Mouse (Mus musculus) midbrain, postnatal 0 days (tissue): Measurements from ENCODE around the gene P3h3. TPM values are rescaled to one million over a fixed set of nuclear protein-coding genes. Genes with fewer than 3 reads are reported as not detected.

Source experiments
- ATAC-seq: fragments of 200-750 bp; cut with Nextera tagmentation; 2 replicates; pipeline ENCODE4 v1.8.0; 2017; ENCODE audit warnings: moderate number of reproducible peaks, mild to moderate bottlenecking, moderate TSS enrichment, moderate library complexity; ENCODE audit not compliant: low FRiP score
- DNase-seq: peaks from one replicate; pipeline ENCODE4 v3.0.0-alpha.2; 2015; ENCODE audit warnings: low spot score
- H3K27ac ChIP-seq: fragments of 300-500 bp; sonication (generic); 2 replicates; pipeline ENCODE4 v1.5.1; 2014; ENCODE audit warnings: low read depth, mild to moderate bottlenecking, low read length, mixed read lengths
- H3K27me3 ChIP-seq: fragments of 300-500 bp; sonication (generic); 2 replicates; pipeline ENCODE4 v1.6.1; 2014; ENCODE audit warnings: low read length, control low read depth, mixed read lengths; ENCODE audit not compliant: insufficient read depth
- H3K36me3 ChIP-seq: fragments of 300-500 bp; sonication (generic); 2 replicates; pipeline ENCODE4 v1.6.1; 2014; ENCODE audit warnings: low read length, control low read depth, mixed read lengths; ENCODE audit not compliant: insufficient read depth
- H3K4me1 ChIP-seq: fragments of 300-500 bp; sonication (generic); 2 replicates; pipeline ENCODE4 v1.6.1; 2014; ENCODE audit warnings: mild to moderate bottlenecking, control low read depth, antibody characterized with exemption, low read length, mixed read lengths; ENCODE audit not compliant: insufficient read depth
- H3K4me2 ChIP-seq: fragments of 300-500 bp; sonication (generic); 2 replicates; pipeline ENCODE4 v1.6.1; 2014; ENCODE audit warnings: low read depth, mild to moderate bottlenecking, low read length, mixed read lengths; ENCODE audit not compliant: poor library complexity, severe bottlenecking
- H3K4me3 ChIP-seq: fragments of 300-500 bp; sonication (generic); 2 replicates; pipeline ENCODE4 v1.5.1; 2014; ENCODE audit warnings: low read depth, mild to moderate bottlenecking, low read length, moderate library complexity
- H3K9ac ChIP-seq: fragments of 300-500 bp; sonication (generic); replicated peaks from 2 replicates; pipeline ENCODE4 v1.6.1; 2014; ENCODE audit warnings: mild to moderate bottlenecking, low read length, moderate library complexity, mixed read lengths; ENCODE audit not compliant: poor library complexity, severe bottlenecking
- H3K9me3 ChIP-seq: fragments of 300-500 bp; sonication (generic); 2 replicates; pipeline ENCODE4 v1.6.1; 2016; ENCODE audit warnings: low read length, control low read depth
- CTCF ChIP-seq: IDR thresholded peaks from 2 replicates; pipeline ENCODE4 v1.5.1; 2016; ENCODE audit warnings: antibody characterized with exemption, mild to moderate bottlenecking
- WGBS: fragments of 180-500 bp; shearing (Covaris S2); extraction: QIAGEN DNeasy Blood & Tissue Kit; methylation state at CpG from one replicate; pipeline ENCODE4 v1.1.7; 2014; 5-methylcytosine and 5-hydroxymethylcytosine counted together
- polyA plus RNA-seq: library from polyadenylated mRNA; unstranded; fragments of >200 nt; fragmentation: Nextera tagmentation; extraction: Ambion mirVana; gene quantifications from 2 replicates; pipeline ENCODE4 v1.2.1, GENCODE M21; 2015
- total RNA-seq: library from RNA; depleted of rRNA; stranded (reverse); fragments of >200 nt; gene quantifications from 2 replicates; pipeline ENCODE4 v1.2.3, GENCODE M21; 2014; rRNA removed

Gene P3h3
- total and polyA plus RNA-seq, 2 experiments from 2014 or later, result 11.2 to 74.4 TPM

DNA sequence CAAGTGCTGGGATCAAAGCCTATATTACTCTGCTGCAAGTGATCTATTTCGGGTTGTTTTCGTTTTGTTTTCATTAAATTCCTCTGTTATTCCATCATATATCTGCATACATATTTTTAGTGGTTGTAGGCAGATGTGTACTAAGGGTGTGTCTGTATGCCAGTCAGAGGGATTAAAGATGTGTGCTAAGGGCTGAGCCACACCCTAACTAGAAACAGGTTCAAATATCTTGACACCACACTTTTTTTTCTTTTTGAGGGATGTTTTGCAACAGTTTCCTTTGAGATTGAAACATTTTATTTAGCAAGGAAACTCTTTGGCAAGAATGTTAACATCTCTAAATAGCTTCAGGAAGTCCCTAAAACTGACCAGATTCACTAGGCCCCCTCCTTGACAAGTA lies 61.4 kb downstream of the P3h3 start:
- 86% methylated on average over 2 of the region's 2 CpGs for WGBS

DNA sequence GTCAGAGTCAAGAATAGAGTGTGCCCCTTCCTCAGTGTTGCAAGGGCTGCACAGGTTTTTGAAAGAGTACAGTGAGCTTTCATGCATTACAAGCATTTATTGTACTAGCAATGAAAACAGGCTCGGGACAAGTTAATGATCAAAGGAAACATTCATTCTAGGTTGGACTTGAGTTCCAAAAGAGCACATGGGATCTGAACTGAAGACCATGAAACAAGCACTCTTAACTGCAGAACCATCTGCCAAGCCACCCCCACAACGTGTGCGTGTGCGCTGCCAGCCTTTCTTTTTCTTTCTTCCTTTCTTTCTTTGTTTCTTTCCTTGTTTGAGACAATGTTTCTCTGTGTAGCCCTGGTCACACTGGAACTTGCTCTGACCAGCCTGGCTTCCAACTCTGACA lies 61.8 kb downstream of the P3h3 start:
- Histone ChIP-seq H3K27ac (no peak overlapping the region), H3K36me3 (no peaks in the 10 kb centered on the region), H3K4me1 (no peaks in the 10 kb centered on the region), H3K4me2 (no peak overlapping the region), H3K9me3 (no peaks in the 10 kb centered on the region), H3K4me3 (no peak overlapping the region), H3K9ac (no peak overlapping the region), H3K27me3 (no peaks in the 10 kb centered on the region)
- no peak for TF ChIP-seq CTCF
- WGBS, result 70% methylated on average over 4 of the region's 4 CpGs
- DNase-seq (no peak), ATAC-seq (no peak)

More for the DNA sequence above, 61.4 kb downstream of the P3h3 start:
- H3K4me3 ChIP-seq, result no peak overlapping the region
- H3K4me1 ChIP-seq, result no peaks in the 10 kb centered on the region
- ATAC-seq (no peak), DNase-seq (no peak)
- H3K27ac ChIP-seq, result no peak overlapping the region
- H3K27me3 ChIP-seq, result no peaks in the 10 kb centered on the region
- H3K9ac ChIP-seq, result no peak overlapping the region
- H3K36me3 ChIP-seq, result no peaks in the 10 kb centered on the region
- H3K9me3 ChIP-seq, result no peaks in the 10 kb centered on the region
- TF ChIP-seq CTCF, result no peak
- no peak overlapping the region for H3K4me2 ChIP-seq

DNA sequence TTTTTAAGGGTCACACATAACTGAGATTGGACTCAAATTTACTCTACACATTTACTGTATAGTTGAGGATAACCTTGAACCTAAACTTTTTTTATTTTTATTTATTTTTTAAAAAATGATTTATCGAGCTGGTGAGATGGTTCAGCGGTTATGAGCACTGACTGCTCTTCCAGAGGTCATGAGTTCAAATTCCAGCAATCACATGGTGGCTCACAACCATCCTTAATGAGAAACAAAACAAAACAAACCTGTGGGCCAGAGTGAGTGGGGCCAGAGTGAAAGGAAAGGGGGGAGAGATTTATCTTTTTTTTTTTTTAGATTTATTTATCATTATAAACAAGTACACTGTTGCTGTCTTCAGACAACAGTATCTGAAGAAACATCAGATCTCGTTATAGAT lies 65.6 kb downstream of the P3h3 start:
- 80% methylated on average over 3 of the region's 3 CpGs for WGBS

More for the DNA sequence above, 65.6 kb downstream of the P3h3 start:
- ATAC-seq (no peak), DNase-seq (no peak)
- no peak overlapping the region for H3K9ac ChIP-seq
- H3K4me3 ChIP-seq, result no peak overlapping the region
- no peak overlapping the region for H3K4me2 ChIP-seq
- TF ChIP-seq CTCF, result no peak
- no peaks in the 10 kb centered on the region for H3K9me3 ChIP-seq
- H3K27ac ChIP-seq, result no peak overlapping the region
- no peaks in the 10 kb centered on the region for H3K27me3 ChIP-seq
- H3K36me3 ChIP-seq, result no peaks in the 10 kb centered on the region
- H3K4me1 ChIP-seq, result no peaks in the 10 kb centered on the region

Other genes starting within 250 kb of the P3h3 start
- gene C1s2, start 221.7 kb downstream of the P3h3 start, total RNA-seq, result 0.09 TPM in 1 of 2 replicates, not detected in the other
- 0.13 and 0.21 TPM in 2 replicates for gene C1s2, start 221.7 kb downstream of the P3h3 start, polyA plus RNA-seq
- gene Lpcat3, start 194.7 kb downstream of the P3h3 start, total RNA-seq, result 31.4 and 35.0 TPM in 2 replicates
- gene Lpcat3, start 194.7 kb downstream of the P3h3 start, polyA plus RNA-seq, result 40.0 and 43.2 TPM in 2 replicates
- gene Emg1, start 145.6 kb downstream of the P3h3 start, total RNA-seq, result 75.6 and 99.9 TPM in 2 replicates
- gene Emg1, start 145.6 kb downstream of the P3h3 start, polyA plus RNA-seq, result 87.2 and 89.8 TPM in 2 replicates
- gene Phb2, start 145.4 kb downstream of the P3h3 start, total RNA-seq, result 197 and 230 TPM in 2 replicates
- gene Phb2, start 145.4 kb downstream of the P3h3 start, polyA plus RNA-seq, result 265 and 269 TPM in 2 replicates
- gene Ptpn6, start 119.0 kb downstream of the P3h3 start, total RNA-seq, result 2.3 and 3.4 TPM in 2 replicates
- gene Ptpn6, start 119.0 kb downstream of the P3h3 start, polyA plus RNA-seq, result 3.2 and 4.0 TPM in 2 replicates
- gene Grcc10, start 116.4 kb downstream of the P3h3 start, total RNA-seq, result 244 and 246 TPM in 2 replicates
- gene Grcc10, start 116.4 kb downstream of the P3h3 start, polyA plus RNA-seq, result 710 and 723 TPM in 2 replicates
- gene Gm45234, start 101.7 kb downstream of the P3h3 start, total RNA-seq, result not detected in 2 replicates
- not detected in 2 replicates for gene Gm45234, start 101.7 kb downstream of the P3h3 start, polyA plus RNA-seq
- gene Atn1, start 101.2 kb downstream of the P3h3 start, total RNA-seq, result 30.7 and 38.0 TPM in 2 replicates
- 25.5 and 30.4 TPM in 2 replicates for gene Atn1, start 101.2 kb downstream of the P3h3 start, polyA plus RNA-seq
- gene Eno2, start 88.1 kb downstream of the P3h3 start, total RNA-seq, result 221 and 267 TPM in 2 replicates
- gene Eno2, start 88.1 kb downstream of the P3h3 start, polyA plus RNA-seq, result 175 and 189 TPM in 2 replicates
- 12.7 and 12.8 TPM in 2 replicates for gene Lrrc23, start 78.0 kb downstream of the P3h3 start, total RNA-seq
- gene Lrrc23, start 78.0 kb downstream of the P3h3 start, polyA plus RNA-seq, result 6.1 and 9.0 TPM in 2 replicates
- gene Spsb2, start 49.1 kb downstream of the P3h3 start, total RNA-seq, result 5.9 and 9.3 TPM in 2 replicates
- 10.2 and 10.9 TPM in 2 replicates for gene Spsb2, start 49.1 kb downstream of the P3h3 start, polyA plus RNA-seq
- 392 and 419 TPM in 2 replicates for gene Tpi1, start 43.5 kb downstream of the P3h3 start, total RNA-seq
- 415 and 480 TPM in 2 replicates for gene Tpi1, start 43.5 kb downstream of the P3h3 start, polyA plus RNA-seq
- 218 and 219 TPM in 2 replicates for gene Usp5, start 28.3 kb downstream of the P3h3 start, total RNA-seq
- 201 and 214 TPM in 2 replicates for gene Usp5, start 28.3 kb downstream of the P3h3 start, polyA plus RNA-seq
- 9.4 and 16.7 TPM in 2 replicates for gene Cdca3, start 28.2 kb downstream of the P3h3 start, total RNA-seq
- 15.0 and 16.0 TPM in 2 replicates for gene Cdca3, start 28.2 kb downstream of the P3h3 start, polyA plus RNA-seq
- 0.52 and 0.66 TPM in 2 replicates for gene Gnb3, start 17.5 kb downstream of the P3h3 start, total RNA-seq
- 0.23 and 1.1 TPM in 2 replicates for gene Gnb3, start 17.5 kb downstream of the P3h3 start, polyA plus RNA-seq
- gene Gpr162, start 6.2 kb upstream of the P3h3 start, total RNA-seq, result 198 and 225 TPM in 2 replicates
- gene Gpr162, start 6.2 kb upstream of the P3h3 start, polyA plus RNA-seq, result 38.3 and 39.3 TPM in 2 replicates
- gene Cd4, start 30.5 kb upstream of the P3h3 start, total RNA-seq, result 0.19 and 2.8 TPM in 2 replicates
- 0.25 and 0.58 TPM in 2 replicates for gene Cd4, start 30.5 kb upstream of the P3h3 start, polyA plus RNA-seq
- gene Lag3, start 54.0 kb upstream of the P3h3 start, total RNA-seq, result 1.1 and 2.1 TPM in 2 replicates
- 2.8 and 3.5 TPM in 2 replicates for gene Lag3, start 54.0 kb upstream of the P3h3 start, polyA plus RNA-seq
- 814 and 944 TPM in 2 replicates for gene Ptms, start 62.4 kb upstream of the P3h3 start, total RNA-seq
- 810 TPM in 2 replicates for gene Ptms, start 62.4 kb upstream of the P3h3 start, polyA plus RNA-seq
- 512 and 647 TPM in 2 replicates for gene Mlf2, start 73.6 kb upstream of the P3h3 start, total RNA-seq
- 628 and 643 TPM in 2 replicates for gene Mlf2, start 73.6 kb upstream of the P3h3 start, polyA plus RNA-seq
- 108 and 131 TPM in 2 replicates for gene Cops7a, start 107.8 kb upstream of the P3h3 start, total RNA-seq
- gene Cops7a, start 107.8 kb upstream of the P3h3 start, polyA plus RNA-seq, result 92.3 and 97.1 TPM in 2 replicates
- gene Pianp, start 138.9 kb upstream of the P3h3 start, total RNA-seq, result 31.8 and 36.1 TPM in 2 replicates
- 97.0 and 97.5 TPM in 2 replicates for gene Pianp, start 138.9 kb upstream of the P3h3 start, polyA plus RNA-seq
- gene Zfp384, start 151.4 kb upstream of the P3h3 start, total RNA-seq, result 33.2 and 38.6 TPM in 2 replicates
- 9.0 and 9.7 TPM in 2 replicates for gene Zfp384, start 151.4 kb upstream of the P3h3 start, polyA plus RNA-seq
- 60.4 and 69.8 TPM in 2 replicates for gene Ing4, start 182.0 kb upstream of the P3h3 start, total RNA-seq
- 97.8 and 104 TPM in 2 replicates for gene Ing4, start 182.0 kb upstream of the P3h3 start, polyA plus RNA-seq
- gene Acrbp, start 191.9 kb upstream of the P3h3 start, total RNA-seq, result 6.9 and 12.6 TPM in 2 replicates
- gene Acrbp, start 191.9 kb upstream of the P3h3 start, polyA plus RNA-seq, result 7.2 and 7.8 TPM in 2 replicates
- gene Lpar5, start 210.2 kb upstream of the P3h3 start, total RNA-seq, result 0.90 and 1.7 TPM in 2 replicates
- 0.52 and 0.71 TPM in 2 replicates for gene Lpar5, start 210.2 kb upstream of the P3h3 start, polyA plus RNA-seq
- gene Chd4, start 238.2 kb upstream of the P3h3 start, total RNA-seq, result 117 and 133 TPM in 2 replicates
- 72.9 and 89.1 TPM in 2 replicates for gene Chd4, start 238.2 kb upstream of the P3h3 start, polyA plus RNA-seq